Mouse (Mus musculus) liver, embryonic 14.5 days (tissue): ENCODE data around the gene Fhod1.

ENCODE experiments used
- CTCF ChIP-seq: IDR thresholded peaks from 2 replicates; pipeline ENCODE4 v1.5.1; 2016; ENCODE audit warnings: antibody characterized with exemption, low read depth, control low read depth
- EP300 ChIP-seq: IDR thresholded peaks from 2 replicates; pipeline ENCODE4 v1.6.1; 2016; ENCODE audit warnings: antibody characterized with exemption, low read depth

- TF ChIP-seq CTCF: no peak
- TF ChIP-seq EP300: no peak
Measured at GRCm38 (mm10) chr8:105345061-105345975, 2.4 kb downstream of the Fhod1 start.
